Mouse (Mus musculus) ES-E14 (cell line): Measurements from ENCODE around the gene Plcl1.

Experiments used
- CHD2 ChIP-seq: IDR thresholded peaks from 2 replicates; pipeline ENCODE4 v1.6.1; 2014; ENCODE audit warnings: mild to moderate bottlenecking, low read depth, low read length, inconsistent platforms
- HCFC1 ChIP-seq: IDR thresholded peaks from 2 replicates; pipeline ENCODE4 v1.6.1; 2012; ENCODE audit warnings: low read length, inconsistent platforms, borderline replicate concordance; ENCODE audit not compliant: insufficient read depth
- MAFK ChIP-seq: IDR thresholded peaks from 2 replicates; pipeline ENCODE4 v1.6.1; 2014; ENCODE audit warnings: mild to moderate bottlenecking, low read depth, low read length, inconsistent platforms; ENCODE audit not compliant: insufficient read depth
- ZC3H11A ChIP-seq: IDR thresholded peaks from 2 replicates; pipeline ENCODE4 v1.6.1; 2012; ENCODE audit warnings: low read depth, mild to moderate bottlenecking, inconsistent platforms, low read length, borderline replicate concordance

DNA sequence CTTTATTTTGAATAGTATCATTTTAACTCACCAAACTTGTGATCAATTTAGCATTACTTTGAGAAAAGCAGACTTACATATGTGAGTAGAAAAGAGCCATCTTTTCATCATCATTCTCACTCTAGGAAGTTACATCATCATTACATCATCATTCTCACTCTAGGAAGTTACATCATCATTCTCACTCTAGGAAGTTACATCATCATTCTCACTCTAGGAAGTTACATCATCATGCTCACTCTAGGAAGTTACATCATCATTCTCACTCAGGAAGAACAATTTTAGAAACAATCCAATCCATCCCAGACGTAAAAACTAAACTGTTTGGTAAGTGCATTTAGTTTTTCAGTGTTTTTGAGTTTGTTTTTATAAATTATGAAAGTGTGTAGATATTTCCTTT lies 7.8 kb downstream of the Plcl1 start:
- no peak for TF ChIP-seq HCFC1
- TF ChIP-seq ZC3H11A: no peak
- TF ChIP-seq CHD2: no peak
- no peak for TF ChIP-seq MAFK
